Mouse (Mus musculus): ENCODE results near the gene Rgp1. TPM values are rescaled to one million over a fixed set of nuclear protein-coding genes. Genes with fewer than 3 reads are reported as not detected.

Rgp1 gene
- polyA plus RNA-seq, 1 experiment = 28.6 TPM

DNA sequence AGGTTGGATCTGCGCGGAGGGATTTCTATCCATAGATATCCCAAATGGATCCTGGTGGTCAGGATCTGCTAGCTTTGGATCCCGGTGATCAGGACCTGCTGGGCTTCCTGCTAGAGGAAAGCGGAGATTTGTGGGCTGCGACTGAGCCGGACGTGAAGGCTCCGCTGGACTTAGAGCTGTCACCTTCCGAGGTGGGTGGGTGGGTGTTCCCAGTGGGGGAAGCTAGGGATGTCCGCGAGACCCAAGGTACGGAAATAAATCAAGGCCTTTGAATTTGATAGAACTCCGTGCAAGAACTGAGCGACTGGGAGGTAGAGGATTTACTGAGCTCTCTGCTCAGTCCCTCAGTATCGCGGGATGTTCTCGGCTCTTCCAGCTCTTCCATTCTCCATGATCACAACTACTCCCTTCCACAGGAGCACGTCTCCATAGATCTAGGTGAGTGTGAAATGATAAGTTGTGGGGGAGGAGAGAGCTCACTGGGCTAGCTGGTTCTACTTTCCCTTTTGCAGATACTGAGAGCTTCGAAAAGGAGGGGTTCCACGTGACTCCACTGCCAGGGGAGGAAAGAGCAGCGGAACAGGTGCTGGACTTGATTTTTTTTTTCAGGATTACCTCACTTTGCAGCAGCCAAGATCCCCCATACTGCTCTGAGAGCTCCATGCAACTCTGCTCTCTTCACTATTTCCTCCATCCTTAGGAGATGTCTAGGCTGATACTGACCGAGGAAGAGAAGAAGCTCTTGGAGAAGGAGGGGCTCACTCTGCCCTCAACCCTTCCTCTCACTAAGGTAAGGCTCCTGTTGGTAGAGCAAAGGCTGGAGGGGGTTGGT, 15.5 kb upstream of the Rgp1 start:
- TF ChIP-seq USF1 (IDR thresholded peaks at IDR 0.05; ENCODE audit: low read depth) = peak; percentile 30
- no peak for TF ChIP-seq POLR2A (IDR thresholded peaks at IDR 0.05; ENCODE audit: insufficient read length, low read depth)
- no peak for TF ChIP-seq E2F4 (IDR thresholded peaks at IDR 0.05; ENCODE audit: insufficient read depth)
- no peak for TF ChIP-seq TCF3 (IDR thresholded peaks at IDR 0.05; ENCODE audit: insufficient read length, low read depth)
- no peak for TF ChIP-seq REST (IDR thresholded peaks at IDR 0.05; ENCODE audit: insufficient read depth, insufficient read length)
- peak overlapping the region; percentile 88 for H3ac ChIP-seq (ENCODE audit: control insufficient read depth, insufficient read length)
- H3K79me2 ChIP-seq (ENCODE audit: control insufficient read depth, insufficient read depth) = peaks cover 39% of the 10 kb centered on the region
- peak overlapping the region; percentile 80 for H3K4me2 ChIP-seq (ENCODE audit: low read depth)
- H3K4me3 ChIP-seq = peak overlapping the region; percentile 82
- no peaks in the 10 kb centered on the region for H3K27me3 ChIP-seq (ENCODE audit: control insufficient read depth, insufficient read depth, insufficient read length)
- H3K36me3 ChIP-seq (ENCODE audit: control insufficient read depth, insufficient read depth) = peaks cover 22% of the 10 kb centered on the region

DNA sequence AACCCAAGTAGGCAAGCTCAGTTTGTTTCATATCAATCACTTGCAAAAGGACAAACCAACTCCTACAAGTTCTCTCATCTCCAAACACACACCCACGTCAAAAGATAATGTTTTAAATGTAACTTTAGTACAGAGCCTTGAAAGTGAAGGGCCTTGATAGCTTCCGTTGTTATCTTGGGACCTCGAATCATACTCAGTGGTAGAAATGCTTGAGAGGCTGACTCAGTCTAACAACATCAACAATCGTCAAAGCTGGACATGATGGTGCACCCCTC, 15.0 kb upstream of the Rgp1 start:
- Histone ChIP-seq H3K36me3 (ENCODE audit: control insufficient read depth, insufficient read depth) (peaks cover 22% of the 10 kb centered on the region), H3K27me3 (ENCODE audit: control insufficient read depth, insufficient read depth, insufficient read length) (no peaks in the 10 kb centered on the region), H3K79me2 (ENCODE audit: control insufficient read depth, insufficient read depth) (peaks cover 34% of the 10 kb centered on the region), H3K4me3 (peak overlapping the region; percentile 82), H3K4me2 (ENCODE audit: low read depth) (peak overlapping the region; percentile 80), H3ac (ENCODE audit: control insufficient read depth, insufficient read length) (no peak overlapping the region)
- no peak for TF ChIP-seq REST (IDR thresholded peaks at IDR 0.05; ENCODE audit: insufficient read depth, insufficient read length)
- TF ChIP-seq CEBPB (IDR thresholded peaks at IDR 0.05; ENCODE audit: insufficient read depth, poor library complexity, severe bottlenecking) = no peak
- no peak for TF ChIP-seq TCF3 (IDR thresholded peaks at IDR 0.05; ENCODE audit: insufficient read length, low read depth)
- TF ChIP-seq POLR2A (IDR thresholded peaks at IDR 0.05; ENCODE audit: insufficient read length, low read depth) = no peak
- TF ChIP-seq TCF12 (IDR thresholded peaks at IDR 0.05; ENCODE audit: insufficient read depth, poor library complexity, severe bottlenecking) = no peak

DNA sequence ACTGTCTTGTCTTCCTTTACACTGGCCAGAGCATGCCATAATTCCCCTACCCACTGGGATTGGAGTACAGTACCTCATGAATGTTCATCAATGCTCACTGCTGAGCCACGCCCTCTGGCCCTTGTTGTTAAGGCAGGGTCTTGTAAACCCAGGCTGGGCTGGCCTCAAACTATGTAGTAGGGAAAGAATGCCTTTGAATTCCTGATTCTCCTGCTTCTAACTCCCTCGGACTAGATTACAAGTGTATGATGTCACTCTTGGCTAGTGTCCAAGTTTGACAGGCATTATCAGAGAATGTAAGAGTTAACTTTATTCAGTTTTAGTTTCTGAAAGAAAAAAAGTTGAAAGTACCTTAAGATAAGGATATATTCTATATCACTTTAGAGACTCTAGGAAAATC, 14.3 kb upstream of the Rgp1 start:
- peaks cover 27% of the 10 kb centered on the region for H3K79me2 ChIP-seq (ENCODE audit: control insufficient read depth, insufficient read depth)
- no peaks in the 10 kb centered on the region for H3K27me3 ChIP-seq (ENCODE audit: control insufficient read depth, insufficient read depth, insufficient read length)
- peaks cover 22% of the 10 kb centered on the region for H3K36me3 ChIP-seq (ENCODE audit: control insufficient read depth, insufficient read depth)
- TF ChIP-seq MYOG (IDR thresholded peaks at IDR 0.05; ENCODE audit: control insufficient read depth in 1 of 3, insufficient read depth in 1 of 3, insufficient read length in 2 of 3, low read depth in 2 of 3) (no peak), POLR2A (IDR thresholded peaks at IDR 0.05; ENCODE audit: insufficient read length, low read depth) (no peak), SRF (IDR thresholded peaks at IDR 0.05; ENCODE audit: control insufficient read depth, insufficient read length, low read depth) (no peak), USF1 (IDR thresholded peaks at IDR 0.05; ENCODE audit: low read depth) (no peak), E2F4 (IDR thresholded peaks at IDR 0.05; ENCODE audit: insufficient read depth) (no peak), REST (IDR thresholded peaks at IDR 0.05; ENCODE audit: insufficient read depth, insufficient read length) (no peak), MYOD1 (IDR thresholded peaks at IDR 0.05; ENCODE audit: control insufficient read depth in 1 of 3, insufficient read length in 2 of 3, low read depth in 2 of 3) (no peak), CEBPB (IDR thresholded peaks at IDR 0.05; ENCODE audit: insufficient read depth, poor library complexity, severe bottlenecking) (no peak), TCF3 (IDR thresholded peaks at IDR 0.05; ENCODE audit: insufficient read length, low read depth) (no peak), POLR2AphosphoS2 (IDR thresholded peaks at IDR 0.05; ENCODE audit: insufficient read length, low read depth) (no peak), MAX (IDR thresholded peaks at IDR 0.05; ENCODE audit: low read depth) (no peak), TCF12 (IDR thresholded peaks at IDR 0.05; ENCODE audit: insufficient read depth, poor library complexity, severe bottlenecking) (no peak)
- peak overlapping the region; percentile 80 for H3K4me2 ChIP-seq (ENCODE audit: low read depth)
- no peak overlapping the region for H3ac ChIP-seq (ENCODE audit: control insufficient read depth, insufficient read length)
- no peak overlapping the region for H3K4me3 ChIP-seq

DNA sequence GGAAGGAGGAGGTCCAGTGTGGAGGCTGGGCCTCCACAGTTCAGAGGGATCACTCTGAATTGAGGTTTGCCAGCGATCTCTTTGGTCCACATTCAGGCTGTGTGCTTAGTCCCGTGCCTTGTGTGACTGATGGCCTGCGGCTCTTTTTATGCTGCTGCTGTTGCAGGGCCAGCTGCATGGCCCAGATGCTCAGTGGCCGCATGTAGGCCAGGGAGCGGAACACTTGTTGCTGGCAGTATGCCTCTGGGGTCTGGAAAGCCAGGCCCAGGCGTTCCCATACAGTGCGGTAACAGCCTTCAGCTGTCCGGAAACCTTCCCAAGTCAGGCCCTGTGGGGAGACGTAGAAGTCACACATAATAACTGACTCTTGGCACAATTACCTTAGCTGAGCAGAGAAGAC, 11.4 kb upstream of the Rgp1 start:
- H3K27me3 ChIP-seq (ENCODE audit: control insufficient read depth, insufficient read depth, insufficient read length) = no peaks in the 10 kb centered on the region
- TF ChIP-seq TCF12 (IDR thresholded peaks at IDR 0.05; ENCODE audit: insufficient read depth, poor library complexity, severe bottlenecking) (no peak), TCF3 (IDR thresholded peaks at IDR 0.05; ENCODE audit: insufficient read length, low read depth) (no peak), MAX (IDR thresholded peaks at IDR 0.05; ENCODE audit: low read depth) (no peak), E2F4 (IDR thresholded peaks at IDR 0.05; ENCODE audit: insufficient read depth) (no peak), REST (IDR thresholded peaks at IDR 0.05; ENCODE audit: insufficient read depth, insufficient read length) (no peak), MYOD1 (IDR thresholded peaks at IDR 0.05; ENCODE audit: control insufficient read depth in 1 of 3, insufficient read length in 2 of 3, low read depth in 2 of 3) (no peak), CEBPB (IDR thresholded peaks at IDR 0.05; ENCODE audit: insufficient read depth, poor library complexity, severe bottlenecking) (no peak), USF1 (IDR thresholded peaks at IDR 0.05; ENCODE audit: low read depth) (no peak), SRF (IDR thresholded peaks at IDR 0.05; ENCODE audit: control insufficient read depth, insufficient read length, low read depth) (no peak), MYOG (IDR thresholded peaks at IDR 0.05; ENCODE audit: control insufficient read depth in 1 of 3, insufficient read depth in 1 of 3, insufficient read length in 2 of 3, low read depth in 2 of 3) (no peak), POLR2A (IDR thresholded peaks at IDR 0.05; ENCODE audit: insufficient read length, low read depth) (no peak), POLR2AphosphoS2 (IDR thresholded peaks at IDR 0.05; ENCODE audit: insufficient read length, low read depth) (no peak)
- no peak overlapping the region for H3ac ChIP-seq (ENCODE audit: control insufficient read depth, insufficient read length)
- peaks cover 10% of the 10 kb centered on the region for H3K79me2 ChIP-seq (ENCODE audit: control insufficient read depth, insufficient read depth)
- peaks cover 26% of the 10 kb centered on the region for H3K36me3 ChIP-seq (ENCODE audit: control insufficient read depth, insufficient read depth)
- H3K4me3 ChIP-seq = no peak overlapping the region
- H3K4me2 ChIP-seq (ENCODE audit: low read depth) = no peak overlapping the region

DNA sequence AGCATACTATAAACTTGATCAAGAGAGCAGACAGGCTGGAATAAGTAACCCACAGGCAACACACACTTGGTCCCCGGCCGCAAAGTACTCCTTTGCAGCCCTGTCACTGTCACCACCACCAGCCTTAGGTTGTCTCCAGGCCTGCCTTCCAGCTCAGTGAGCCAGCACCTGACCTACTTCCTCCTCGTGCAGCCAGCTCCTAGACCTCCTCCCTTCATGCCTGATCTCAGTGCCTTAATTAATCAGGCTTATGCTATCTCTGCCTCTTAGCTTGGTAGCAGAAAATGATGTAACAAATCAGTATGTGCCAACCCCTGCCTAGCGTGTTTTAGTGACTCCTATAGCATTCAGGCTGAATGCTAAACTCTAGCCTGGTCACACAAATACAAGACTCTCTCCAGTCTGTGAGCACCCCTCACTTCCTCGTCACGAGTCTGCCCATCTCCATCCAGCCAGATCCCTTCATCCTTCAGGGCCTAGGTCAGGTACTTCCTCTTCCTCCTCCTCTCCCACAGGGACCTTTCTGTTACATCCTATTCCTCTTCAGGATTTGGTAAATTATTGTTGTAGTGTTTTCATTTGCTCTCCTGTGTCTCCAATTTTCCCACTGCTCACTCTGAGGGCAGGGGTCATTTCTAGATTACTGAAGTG, 7.0 kb upstream of the Rgp1 start:
- Histone ChIP-seq H3K4me3 (no peak overlapping the region), H3K79me2 (ENCODE audit: control insufficient read depth, insufficient read depth) (no peaks in the 10 kb centered on the region), H3K36me3 (ENCODE audit: control insufficient read depth, insufficient read depth) (peaks cover 14% of the 10 kb centered on the region), H3K27me3 (ENCODE audit: control insufficient read depth, insufficient read depth, insufficient read length) (no peaks in the 10 kb centered on the region), H3ac (ENCODE audit: control insufficient read depth, insufficient read length) (no peak overlapping the region), H3K4me2 (ENCODE audit: low read depth) (no peak overlapping the region)
- no peak for TF ChIP-seq USF1 (IDR thresholded peaks at IDR 0.05; ENCODE audit: low read depth)
- no peak for TF ChIP-seq CEBPB (IDR thresholded peaks at IDR 0.05; ENCODE audit: insufficient read depth, poor library complexity, severe bottlenecking)
- TF ChIP-seq SRF (IDR thresholded peaks at IDR 0.05; ENCODE audit: control insufficient read depth, insufficient read length, low read depth) = no peak
- TF ChIP-seq POLR2A (IDR thresholded peaks at IDR 0.05; ENCODE audit: insufficient read length, low read depth) = no peak
- TF ChIP-seq MAX (IDR thresholded peaks at IDR 0.05; ENCODE audit: low read depth) = no peak
- no peak for TF ChIP-seq MYOG (IDR thresholded peaks at IDR 0.05; ENCODE audit: control insufficient read depth in 1 of 3, insufficient read depth in 1 of 3, insufficient read length in 2 of 3, low read depth in 2 of 3)
- TF ChIP-seq E2F4 (IDR thresholded peaks at IDR 0.05; ENCODE audit: insufficient read depth) = no peak
- TF ChIP-seq TCF12 (IDR thresholded peaks at IDR 0.05; ENCODE audit: insufficient read depth, poor library complexity, severe bottlenecking) = no peak
- no peak for TF ChIP-seq MYOD1 (IDR thresholded peaks at IDR 0.05; ENCODE audit: control insufficient read depth in 1 of 3, insufficient read length in 2 of 3, low read depth in 2 of 3)
- TF ChIP-seq REST (IDR thresholded peaks at IDR 0.05; ENCODE audit: insufficient read depth, insufficient read length) = no peak
- TF ChIP-seq POLR2AphosphoS2 (IDR thresholded peaks at IDR 0.05; ENCODE audit: insufficient read length, low read depth) = no peak
- TF ChIP-seq TCF3 (IDR thresholded peaks at IDR 0.05; ENCODE audit: insufficient read length, low read depth) = no peak

Measured in myocyte (in vitro differentiated cells).